Mouse (Mus musculus) right cerebral cortex, postnatal 4 days (tissue): ENCODE results near the gene Deup1.

Experiments used
- DNase-seq: peaks from one replicate; pipeline ENCODE4 v3.0.0-alpha.2; 2022

Deup1 gene

DNA sequence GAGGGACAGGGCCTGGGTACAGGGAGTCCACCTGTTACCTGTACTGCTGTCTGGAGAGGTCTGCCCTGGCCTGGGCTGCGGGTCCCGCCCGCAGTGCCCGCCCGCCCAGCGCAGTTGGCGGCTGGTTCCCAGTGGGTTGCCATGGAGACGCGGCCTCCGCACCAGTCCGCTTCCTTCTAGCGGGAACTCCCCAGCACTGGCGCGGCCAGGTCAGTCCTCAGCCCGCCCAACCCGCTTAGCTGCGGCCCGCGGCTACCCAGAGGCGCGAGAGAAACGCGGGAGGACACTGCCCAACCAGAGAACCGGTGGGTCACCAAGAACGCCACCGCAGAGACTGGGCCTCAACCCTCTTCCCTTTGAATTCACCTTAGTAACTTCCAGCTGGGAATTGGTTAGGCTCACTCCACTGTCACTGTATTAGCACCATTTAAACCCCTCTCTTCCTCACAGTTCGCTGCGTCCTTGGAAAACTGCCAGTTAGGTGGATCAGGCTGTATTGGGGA, at the start of gene Deup1:
Gene Deup1, minus strand, starts transcription at position 149 of the 503 bp plus-strand sequence.
- DNase-seq: peak; percentile 62

DNA sequence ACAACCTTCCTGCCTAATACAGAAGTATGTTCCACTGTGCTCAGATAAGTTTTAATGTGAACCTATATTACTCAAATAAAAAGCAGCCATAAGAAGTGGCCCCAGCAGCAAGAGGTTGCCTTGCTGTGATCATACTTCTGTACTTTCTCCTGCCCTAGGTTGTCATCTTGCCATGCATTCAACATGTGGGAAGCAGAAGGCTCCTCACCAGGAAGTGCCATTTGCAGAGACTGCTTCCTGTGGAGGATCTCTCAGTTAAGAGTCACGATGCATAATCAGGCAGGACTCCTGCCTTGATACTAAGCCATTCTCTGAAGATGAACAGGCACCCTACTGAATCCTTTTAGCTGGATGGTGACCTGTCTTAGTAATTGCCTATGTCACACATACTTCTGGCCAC, 44.5 kb upstream of the Deup1 start:
- DNase-seq: no peak

DNA sequence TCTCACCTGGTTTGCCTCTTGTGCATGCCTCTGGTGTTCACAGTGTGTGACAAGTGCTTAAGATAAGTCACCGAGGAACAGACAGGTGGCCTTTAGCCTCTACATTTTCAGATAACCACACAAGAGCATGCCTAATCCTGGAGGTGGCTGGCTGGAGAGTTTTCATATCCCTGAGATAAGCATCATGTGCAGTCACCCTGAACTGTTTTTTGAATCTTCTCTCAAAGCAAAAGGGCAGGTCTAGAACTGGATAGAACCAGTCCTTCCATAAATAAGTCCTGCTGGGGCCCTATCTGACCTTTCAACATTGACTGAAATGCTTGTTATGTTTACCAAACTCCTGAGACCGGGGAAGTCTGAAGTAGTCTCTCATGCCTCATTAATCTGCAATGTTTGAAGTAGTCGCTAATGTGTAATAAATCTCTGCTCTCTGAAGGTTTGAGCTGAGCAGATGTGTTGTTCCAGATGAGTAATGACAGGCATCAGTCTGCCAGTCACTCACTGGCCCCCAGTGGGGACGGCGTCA, 42.3 kb upstream of the Deup1 start:
- DNase-seq: no peak

DNA sequence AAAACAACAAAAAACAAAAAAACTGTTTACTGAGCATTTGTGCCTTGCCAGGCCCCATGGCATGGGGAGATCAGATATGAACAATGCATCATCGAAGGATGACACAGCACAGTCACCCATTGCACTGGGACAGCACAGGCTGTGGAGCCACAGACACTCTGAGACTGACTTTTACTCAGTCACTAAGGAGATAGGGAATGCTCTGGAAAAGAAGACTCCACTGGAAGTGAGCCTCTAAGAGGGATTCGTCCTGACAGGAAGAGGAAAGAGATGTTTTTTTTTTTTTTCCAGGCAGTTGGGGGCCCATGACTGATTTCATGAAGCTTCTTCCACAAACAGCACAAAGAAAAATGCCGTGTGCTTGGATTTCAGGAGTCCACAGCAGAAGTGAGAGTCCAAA, 41.7 kb upstream of the Deup1 start:
- DNase-seq: no peak

DNA sequence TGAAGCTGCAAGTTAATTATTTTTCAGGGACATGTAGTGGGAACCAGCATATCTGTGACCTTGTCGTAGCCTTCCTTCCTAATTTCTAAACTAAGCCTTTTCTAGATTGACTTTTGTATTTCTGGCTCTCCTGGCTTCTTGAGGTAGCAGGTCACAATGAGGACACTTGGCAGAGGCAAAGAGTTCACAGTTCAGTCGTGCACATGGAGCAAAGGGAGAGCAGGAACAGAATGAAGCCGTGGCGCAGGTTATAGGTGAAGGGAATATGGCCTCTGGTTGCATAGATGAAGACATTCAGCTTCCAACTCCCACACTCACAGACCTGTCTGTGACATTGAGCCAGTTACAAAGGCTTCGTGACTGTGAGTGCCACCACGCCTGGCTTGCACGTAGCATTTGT, 36.9 kb upstream of the Deup1 start:
- DNase-seq: no peak

DNA sequence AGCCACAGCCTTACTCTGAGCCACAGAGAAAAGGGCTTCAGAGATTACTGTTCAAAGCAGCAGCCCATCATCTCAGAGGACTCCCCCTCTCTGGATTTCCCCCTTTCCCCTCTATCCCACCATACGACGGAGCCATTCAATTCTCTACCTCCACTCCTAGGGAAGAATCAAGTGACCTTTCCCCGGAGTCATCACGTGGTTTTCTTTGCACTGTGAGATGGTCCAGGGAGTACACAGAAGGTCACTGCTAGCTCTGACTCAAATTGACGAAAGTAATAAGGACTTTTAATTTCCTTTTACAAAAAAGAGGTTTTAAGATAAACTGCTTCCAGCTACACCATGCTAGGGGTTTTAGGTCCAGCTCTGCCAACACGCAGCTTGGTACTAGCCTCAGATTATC, 31.3 kb upstream of the Deup1 start:
- DNase-seq: no peak

DNA sequence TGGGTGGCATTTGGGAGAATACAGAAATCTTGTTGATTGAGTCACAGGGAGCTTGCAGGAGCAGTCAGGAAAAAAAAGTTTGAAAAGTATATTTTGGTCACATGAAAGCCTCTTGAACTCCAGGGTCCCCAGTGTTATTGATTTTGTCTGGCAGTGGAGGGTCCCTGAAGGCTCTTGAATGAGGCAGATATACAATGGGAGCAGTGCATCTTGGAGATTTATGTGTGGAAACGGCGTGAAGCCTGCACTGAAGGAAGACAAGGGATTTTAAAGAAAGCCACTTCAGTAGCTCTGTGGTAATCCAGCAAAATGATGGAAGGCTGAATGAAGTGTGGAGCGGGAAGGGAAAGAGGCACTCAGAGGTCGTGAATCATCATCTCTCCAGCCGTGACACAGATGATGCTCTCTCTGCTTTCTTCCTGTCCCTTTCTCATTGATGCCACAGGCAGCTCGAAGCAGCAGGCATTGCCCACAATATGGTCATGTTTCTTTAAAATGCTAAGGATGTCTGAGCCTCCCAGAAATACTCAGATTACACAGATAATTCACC, 30.6 kb upstream of the Deup1 start:
- DNase-seq: no peak

DNA sequence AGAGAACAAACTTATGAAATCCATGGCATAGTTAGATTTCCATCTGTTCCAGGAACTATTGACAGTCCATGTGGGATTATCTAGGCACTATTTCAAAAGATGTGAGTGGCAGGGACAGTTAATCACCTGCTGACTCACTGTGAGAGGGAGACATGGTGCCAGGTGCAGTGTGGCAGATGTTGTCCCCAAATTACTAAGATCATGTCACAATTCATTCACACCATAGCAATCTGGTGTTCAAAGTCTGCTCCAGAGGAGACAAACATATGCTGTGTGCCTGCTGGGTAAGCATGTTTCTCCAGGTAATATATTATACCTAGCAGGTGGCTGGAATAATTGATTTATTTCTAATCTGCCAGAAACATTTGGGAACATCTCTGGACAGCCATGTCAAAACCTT, 25.3 kb upstream of the Deup1 start:
- DNase-seq: no peak

DNA sequence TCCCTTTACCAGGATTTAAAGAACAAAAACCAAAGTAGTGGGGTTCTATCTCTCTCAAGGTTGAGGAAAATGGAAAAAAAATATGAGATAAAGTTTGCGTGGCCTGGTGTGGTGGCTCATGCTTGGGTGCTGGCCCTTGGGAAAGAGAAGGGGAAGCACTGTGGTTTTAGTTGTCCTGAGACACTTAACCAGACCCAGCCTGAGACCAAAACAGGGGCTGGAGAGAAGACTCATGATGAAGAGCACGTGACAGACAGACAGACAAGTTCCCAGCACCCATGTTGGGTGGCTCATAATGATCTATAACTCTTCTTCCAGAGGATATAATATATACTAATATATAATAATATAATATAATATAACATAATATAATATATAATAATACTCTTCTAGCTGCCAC, 22.2 kb upstream of the Deup1 start:
- no peak for DNase-seq

DNA sequence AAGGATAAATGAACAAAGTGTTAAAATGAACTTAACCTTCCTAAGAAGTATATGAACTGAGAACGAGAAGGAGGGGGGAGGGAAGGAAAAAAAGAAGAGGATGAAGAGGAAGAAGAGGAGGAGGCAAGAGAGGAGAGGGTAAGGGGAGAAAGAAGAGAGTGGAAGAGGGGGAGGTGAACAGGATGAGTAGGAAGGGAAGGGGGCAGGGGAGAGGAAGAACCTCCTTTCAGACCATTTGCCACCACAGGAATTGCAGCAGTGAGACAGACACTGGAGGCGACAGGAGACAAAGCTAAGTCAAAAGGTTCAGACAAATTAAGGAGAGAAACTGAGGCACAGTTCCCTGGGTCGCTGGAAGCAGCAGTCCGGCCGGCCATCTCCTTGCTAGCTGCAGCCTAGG, 349 bp downstream of the Deup1 start:
- no peak for DNase-seq

DNA sequence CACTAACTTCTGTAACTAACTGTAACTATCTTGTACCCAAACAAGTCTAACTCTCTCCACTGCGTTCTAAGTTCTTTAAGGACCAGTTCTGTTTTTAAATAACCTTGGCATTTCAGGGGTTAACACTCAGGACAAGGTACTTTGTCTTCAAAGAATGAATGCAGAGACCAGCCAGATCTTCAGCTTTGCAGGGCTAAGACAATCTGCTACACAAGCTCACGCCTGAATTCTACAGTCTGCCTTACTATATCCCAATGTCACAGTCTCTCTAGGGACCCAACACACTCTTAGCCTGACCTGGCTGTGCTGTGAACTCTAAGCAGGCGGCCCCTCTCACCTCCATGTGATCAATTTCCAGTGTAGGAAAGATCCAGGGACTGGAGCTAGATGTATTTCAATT, 3.0 kb downstream of the Deup1 start:
- DNase-seq: no peak

DNA sequence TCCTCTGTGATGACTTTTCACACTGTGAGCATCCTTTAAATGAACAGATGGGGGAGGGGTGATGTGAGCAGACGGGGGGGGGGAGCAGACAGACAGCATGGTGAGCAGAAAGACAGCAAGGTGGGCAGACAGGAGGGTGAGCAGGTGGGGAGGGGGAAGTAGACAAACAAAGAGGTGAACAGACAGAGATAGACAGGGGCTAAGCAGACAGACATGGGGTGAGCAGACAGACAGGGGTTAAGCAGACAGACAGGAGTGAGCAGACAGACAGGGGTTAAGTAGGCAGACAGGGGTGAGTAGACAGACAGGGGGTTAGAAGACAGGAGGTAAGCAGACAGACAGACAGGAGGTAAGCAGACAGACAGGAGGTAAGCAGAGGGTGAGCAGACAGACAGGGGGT, 8.0 kb downstream of the Deup1 start:
- DNase-seq: no peak

DNA sequence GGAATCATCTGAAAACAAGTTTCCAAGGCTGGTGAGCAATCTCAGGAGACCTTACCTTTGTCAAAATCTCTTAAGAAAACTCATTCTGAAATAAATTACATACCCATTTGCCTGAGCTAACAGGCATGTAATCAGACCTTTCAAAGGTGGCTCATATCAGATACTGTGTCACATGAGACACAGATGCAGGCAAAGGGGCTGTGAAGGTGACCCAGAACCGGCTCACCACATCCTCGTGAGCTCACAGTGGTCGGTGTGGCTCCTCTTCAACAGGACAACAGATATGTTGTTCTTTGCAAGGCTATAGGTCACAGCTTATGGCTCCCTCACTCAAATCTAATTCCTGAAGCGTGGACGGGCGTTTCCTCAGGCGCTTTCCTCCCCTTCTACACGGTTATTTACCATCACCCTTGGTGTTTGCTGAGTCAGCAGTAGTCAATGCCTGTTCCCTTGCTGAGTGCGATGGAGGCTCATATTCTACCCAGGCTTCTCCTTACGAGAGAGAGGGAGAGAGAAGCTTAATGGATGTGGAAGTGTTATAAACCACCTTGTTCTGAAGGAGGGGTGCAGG, 8.6 kb downstream of the Deup1 start:
- DNase-seq: no peak

DNA sequence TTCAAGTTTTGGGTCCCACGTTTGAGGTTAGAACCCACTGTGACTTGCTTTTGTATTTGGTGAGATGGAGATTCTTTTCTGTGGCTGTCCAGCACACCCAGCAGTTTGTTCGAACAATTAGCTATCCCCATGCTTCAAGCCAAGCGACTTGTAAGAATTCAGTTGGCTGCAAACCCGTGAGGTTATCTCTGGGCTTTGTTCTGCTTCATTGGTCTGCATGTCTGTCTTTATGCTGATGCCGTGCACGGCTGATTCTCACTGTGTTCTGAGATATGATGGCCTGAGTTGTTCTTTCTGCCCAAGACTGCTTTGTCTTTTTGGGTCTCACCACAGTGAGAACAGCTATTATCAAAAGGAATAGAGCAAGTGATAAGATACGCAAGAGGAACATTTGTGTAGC, 10.7 kb downstream of the Deup1 start:
- no peak for DNase-seq

DNA sequence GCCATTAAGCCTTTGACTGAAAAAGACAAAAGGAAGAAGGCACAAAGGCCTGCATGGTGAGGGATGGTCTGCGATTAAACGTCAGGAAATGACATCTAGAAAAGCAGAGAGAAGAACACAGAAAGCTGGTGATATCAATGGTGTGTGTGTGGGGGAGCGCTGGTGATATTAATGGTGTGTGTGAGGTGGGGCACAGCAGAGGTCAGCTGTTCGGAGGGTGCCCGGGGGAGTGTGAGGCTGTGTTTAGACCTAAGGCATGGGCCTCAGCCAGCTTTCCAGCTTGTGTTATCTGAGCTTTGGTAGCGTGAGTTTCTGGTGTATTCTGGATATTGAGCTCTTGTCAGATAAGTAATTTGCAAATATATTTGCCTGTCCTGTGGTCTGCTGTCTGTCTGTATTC, 11.3 kb downstream of the Deup1 start:
- DNase-seq: no peak

DNA sequence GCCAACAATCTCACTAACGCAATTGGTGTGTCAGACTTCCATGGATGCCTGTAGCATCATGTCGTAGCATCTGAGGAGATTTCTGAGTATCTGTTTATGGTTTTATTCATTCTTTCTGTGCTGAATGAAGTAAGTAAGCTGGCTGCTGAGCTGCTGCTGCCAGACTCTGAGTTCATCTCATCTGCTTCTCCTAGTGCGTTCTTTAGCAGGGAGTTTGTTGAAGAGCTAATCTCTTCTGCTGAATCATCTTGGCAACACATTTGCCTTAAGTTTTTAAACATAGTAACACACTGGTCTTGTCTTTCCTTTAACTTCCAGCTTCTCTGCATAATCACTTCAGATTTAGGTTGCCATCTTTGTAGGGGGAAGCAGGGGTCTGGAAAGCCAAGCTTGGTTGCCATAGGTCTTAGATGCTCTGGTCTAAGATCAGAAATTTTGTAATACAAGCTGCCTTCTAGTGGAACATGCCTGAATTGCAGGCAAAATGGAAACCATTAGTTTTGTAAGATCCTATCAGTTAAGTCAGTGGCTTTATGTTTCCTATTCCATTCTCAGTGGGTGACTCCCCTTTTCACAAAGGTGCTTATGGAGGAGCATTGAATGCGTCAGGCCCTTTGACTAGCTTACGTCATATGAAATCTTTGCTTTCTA, 18.3 kb downstream of the Deup1 start:
- no peak for DNase-seq

DNA sequence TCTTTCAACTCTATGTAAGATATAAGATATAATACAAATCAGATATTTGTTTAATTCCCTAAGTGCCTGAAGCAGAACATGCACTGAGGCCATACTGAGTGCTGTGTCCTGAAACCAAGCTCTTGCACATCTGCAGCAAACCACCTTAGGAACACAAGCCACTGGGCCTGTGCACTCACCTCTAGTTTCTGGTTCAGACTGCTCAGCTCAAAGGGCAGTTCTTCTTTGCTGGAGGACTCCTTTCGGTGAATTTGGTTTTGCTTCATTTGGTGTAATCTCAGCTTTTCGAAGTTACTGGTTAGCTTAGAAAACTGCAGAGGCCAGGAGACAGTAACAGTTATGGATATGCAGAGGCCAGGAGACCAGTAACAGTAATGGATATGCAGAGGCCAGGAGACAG, 20.1 kb downstream of the Deup1 start:
- no peak for DNase-seq

DNA sequence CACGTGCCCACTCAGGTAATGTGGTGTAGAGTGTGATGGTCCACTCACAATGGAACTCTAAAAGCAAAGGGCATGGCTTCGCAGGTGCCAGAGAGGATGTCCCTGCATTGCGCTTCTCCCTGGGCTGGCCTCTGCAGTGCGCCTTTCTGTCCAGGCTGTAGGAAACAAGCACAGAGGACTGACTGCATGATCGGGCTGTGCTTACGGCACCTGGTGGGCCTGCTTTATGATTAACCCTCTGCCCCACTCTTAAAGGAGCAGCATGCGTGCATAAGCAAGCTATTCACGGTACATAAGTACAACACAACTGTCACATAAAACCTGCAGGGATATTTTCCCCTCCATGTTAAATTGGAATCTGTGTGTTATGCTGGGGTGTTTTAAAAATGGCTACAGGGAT, 24.6 kb downstream of the Deup1 start:
- DNase-seq: no peak

DNA sequence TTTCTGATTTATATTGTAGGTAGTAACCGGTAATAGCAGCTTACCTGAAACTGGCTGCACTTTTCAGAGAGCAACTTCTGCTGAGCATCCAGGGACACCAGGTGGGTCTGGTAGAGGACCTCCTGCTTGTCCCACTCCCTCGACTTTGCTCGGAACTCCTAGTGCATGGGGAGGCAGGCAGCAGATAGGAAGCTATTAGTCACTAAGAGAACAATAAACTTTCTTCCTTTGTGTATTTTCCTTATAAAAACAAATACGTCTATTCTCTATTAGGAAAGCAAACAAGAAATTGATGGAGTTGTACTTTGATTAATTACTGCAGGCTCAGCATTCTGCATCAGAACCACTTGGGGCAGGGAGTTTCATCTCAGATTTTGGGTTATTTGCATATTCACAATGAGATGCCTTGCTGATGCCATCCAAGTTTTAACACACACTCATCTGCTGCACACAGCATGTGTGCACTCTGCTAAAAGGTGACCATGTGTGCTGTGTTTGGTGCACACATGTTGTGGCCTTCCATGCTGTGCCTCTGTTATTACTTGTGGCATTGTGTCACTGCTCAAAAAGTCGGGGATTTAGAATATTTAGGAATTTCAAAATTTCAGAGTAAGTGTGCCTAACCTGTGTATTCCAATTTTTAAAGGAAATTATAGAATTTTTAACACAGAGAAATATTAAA, 26.7 kb downstream of the Deup1 start:
- DNase-seq: no peak

DNA sequence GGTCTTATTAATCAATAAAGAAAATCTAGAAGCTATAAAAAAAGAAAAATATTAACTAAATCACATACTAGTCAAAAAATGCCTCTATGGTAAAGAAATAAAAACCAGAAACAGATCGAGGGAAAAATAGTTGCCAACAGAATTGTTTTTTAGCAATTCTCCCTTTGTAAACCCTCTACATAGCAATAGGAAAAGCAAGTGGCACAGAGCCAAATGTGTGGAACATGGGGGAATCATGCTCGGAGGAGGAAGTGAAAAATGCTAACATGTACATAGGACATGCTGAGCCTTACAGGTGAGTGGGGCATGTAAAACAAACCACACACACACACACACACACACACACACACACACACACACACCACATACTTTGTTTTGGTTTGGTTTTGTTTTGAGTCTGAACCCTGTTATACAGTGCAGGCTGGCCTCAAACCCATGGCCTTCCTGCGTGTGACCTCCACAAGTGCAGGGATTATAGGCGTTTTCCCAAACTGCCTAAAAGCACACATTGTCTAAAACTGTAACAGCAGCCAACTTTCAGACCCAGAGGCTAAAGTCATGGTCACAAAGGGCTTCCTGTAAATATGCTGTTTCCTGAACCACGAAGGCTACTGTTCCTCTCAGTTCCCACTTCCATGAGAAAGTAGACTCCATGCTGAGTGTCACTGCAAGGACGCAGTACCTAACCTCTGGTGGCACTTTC, 27.4 kb downstream of the Deup1 start:
- DNase-seq: no peak

DNA sequence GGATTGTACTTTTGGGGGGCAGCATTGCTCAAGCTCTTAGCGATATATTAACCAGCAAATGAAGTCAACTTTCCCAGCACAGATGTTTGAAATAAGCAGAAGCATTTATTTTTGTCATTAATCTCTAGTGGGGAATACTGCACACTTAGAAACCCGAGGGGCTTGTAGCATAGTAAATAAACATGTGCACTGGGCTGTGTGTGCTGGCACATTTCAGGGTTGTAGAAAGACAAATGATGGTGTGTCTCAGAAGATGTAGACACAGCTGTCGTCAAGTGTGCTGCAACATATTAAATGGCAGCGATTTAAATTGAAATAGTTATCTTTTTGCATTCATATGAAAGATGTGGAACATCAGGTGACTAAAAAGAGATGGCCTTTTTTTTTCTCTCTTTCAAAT, 31.1 kb downstream of the Deup1 start:
- no peak for DNase-seq

DNA sequence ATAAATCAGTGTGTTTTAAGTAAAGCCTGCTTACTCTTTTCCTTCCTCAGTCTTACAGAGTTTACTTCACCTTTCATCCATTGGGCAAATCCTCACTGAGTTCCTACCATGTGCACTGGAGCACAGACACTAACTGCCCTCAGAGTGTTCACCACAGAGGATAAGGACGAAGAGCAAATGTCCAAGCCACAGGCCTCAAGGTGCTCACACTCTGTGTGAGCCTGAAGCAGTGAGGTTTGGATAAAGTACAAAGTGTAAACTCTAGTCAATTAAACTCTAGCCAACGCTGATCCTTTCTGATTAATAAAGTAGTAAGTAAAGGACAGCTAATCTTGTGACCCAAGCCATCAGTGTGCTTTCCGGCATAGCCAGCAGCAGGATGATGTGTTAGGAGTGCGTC, 33.6 kb downstream of the Deup1 start:
- DNase-seq: no peak

DNA sequence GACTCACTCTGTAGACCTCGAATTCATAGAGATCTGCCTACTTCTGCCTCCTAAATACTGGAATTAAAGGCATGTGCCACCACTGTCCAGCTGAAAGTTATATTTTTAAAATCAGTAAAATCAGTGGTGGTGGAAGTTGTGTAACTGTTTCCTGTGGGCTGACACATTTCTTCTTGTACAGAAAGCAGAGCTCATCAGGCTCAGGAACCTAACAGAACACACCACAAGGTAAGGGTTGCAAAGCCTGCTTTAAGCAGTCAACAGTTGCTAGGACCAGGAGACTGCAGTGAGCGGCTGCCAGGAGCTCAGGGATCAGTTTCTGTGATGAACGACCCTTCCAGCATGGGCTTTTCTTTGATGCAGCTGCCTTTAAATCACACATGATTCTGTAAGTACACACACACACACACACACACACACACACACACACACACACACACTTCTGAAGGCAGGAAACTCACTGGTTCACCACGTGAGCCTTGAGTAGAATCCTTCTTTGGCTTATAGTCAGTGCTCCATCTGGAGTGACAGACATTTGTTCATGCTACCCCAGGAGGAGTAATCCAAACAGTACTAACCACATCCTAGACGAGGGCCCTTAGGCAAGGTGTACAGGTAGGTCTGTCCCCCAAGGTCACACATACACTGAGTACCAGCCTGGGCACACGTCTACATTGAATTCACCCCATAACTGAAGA, 40.4 kb downstream of the Deup1 start:
- DNase-seq: no peak
